Mouse (Mus musculus) erythroblast, adult 5-6 weeks (primary cell): ENCODE data around the gene Chd3. TPM values are rescaled to one million over a fixed set of nuclear protein-coding genes. Genes with fewer than 3 reads are reported as not detected.

Experiments used
- ATAC-seq: replicated peaks from 2 replicates; pipeline ENCODE4 v1.8.0; 2016; ENCODE audit warnings: moderate number of reproducible peaks, mild to moderate bottlenecking, moderate TSS enrichment, inconsistent platforms; ENCODE audit not compliant: poor library complexity, low FRiP score, severe bottlenecking
- total RNA-seq, 2 experiments: library from RNA; stranded (forward) in 1 of 2; stranded (reverse) in 1 of 2; fragments of 150-400 nt in 1 of 2; fragments of 200-764, 138-1000 nt in 1 of 2; gene quantifications; 2 replicates each; pipeline versions ENCODE4 v1.2.3 to v1.2.4; 2015 to 2017; ENCODE audit warnings: low replicate concordance in 2 of 2

The Chd3 gene
- total RNA-seq, 2 experiments from 2014 or later: 7.9 to 16.8 TPM

- no peak for ATAC-seq
These were observed 38.5 kb upstream of the Chd3 start for GRCm38 (mm10) chr11:69407724-69408004.

DNA sequence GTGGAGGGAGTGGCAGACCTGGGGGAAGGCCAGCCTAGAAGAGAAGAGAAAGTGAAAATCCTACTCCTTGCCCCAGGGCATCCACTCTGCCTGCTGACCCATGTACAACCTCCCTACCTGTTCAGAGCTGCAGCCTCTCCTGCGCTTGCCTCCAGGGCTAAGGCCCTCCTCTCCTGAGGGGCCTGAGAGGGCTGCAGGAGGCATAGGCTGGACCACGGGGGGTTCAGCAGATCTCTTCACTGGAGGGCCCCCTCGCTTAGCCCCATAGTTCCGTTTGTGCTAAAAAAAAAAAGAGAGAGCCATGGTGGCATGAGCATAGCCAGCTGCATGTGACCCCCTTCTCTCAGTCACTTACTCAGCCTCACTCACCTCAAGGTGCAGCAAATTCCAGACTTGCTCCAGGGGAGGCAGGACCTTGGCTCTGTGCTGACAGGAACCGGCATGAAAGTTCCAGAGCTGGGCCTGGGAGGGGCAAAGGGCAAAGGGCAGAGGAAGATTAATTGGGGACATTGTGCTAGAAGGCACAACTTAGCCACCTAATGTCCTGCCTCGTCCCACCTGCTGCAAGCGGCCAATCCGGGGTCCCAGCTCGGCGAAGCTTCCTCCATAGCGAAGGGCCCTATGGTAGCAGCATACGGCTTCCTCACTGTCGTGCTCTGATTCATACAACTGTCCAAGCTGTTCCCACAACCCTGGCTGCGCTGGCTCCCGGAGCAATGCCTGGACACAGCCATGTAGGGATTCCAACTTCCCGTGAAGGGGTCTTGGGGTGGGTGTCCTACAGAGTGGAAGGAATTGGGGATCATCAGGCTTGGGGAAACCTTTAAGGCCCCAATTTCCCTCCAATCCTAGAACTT lies 37.9 kb upstream of the Chd3 start:
- ATAC-seq: no peak

GRCm38 (mm10) chr11:69406282-69406681 lies 37.1 kb upstream of the Chd3 start:
- ATAC-seq: no peak

GRCm38 (mm10) chr11:69405397-69406200 lies 36.4 kb upstream of the Chd3 start:
- ATAC-seq: no peak

DNA sequence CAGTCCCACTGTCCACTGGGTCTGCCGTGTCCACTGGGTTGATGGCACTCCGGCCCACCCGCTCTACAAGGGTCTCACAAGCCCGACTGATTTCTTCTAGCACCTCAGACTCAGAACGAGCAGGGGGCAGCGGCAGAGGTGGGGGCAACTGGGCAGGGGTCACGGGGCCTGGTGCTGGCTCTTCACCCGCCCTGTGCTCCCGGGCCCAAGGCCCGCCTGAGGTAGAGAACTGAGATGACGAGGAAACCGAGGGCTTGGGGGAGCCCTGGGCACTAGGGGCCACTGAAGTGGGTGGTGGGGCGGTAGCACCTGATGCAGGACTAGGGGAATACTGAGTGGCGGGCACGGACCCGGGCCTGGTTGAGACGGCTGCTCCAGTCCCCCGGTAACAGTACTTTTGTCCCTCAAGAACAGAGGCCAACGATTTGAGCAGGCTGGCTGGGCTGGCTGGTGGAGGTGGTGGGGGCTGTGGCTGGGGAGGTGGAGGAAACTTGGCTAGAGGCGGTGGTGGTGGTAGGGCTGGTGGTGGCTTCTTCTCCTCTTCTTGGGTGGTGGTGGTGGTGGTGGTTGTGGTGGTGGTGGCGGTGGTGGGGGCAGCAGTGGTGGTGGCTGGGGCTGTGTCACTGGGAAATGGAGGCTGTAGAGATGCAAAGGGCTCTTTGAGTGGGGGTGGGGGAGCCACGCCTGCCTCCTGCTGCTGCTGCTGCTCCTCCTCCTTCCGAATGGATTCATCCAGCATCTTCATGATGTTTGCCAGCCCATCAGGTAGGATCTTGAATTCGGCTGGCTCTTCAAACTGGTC lies 35.6 kb upstream of the Chd3 start:
- ATAC-seq: no peak

DNA sequence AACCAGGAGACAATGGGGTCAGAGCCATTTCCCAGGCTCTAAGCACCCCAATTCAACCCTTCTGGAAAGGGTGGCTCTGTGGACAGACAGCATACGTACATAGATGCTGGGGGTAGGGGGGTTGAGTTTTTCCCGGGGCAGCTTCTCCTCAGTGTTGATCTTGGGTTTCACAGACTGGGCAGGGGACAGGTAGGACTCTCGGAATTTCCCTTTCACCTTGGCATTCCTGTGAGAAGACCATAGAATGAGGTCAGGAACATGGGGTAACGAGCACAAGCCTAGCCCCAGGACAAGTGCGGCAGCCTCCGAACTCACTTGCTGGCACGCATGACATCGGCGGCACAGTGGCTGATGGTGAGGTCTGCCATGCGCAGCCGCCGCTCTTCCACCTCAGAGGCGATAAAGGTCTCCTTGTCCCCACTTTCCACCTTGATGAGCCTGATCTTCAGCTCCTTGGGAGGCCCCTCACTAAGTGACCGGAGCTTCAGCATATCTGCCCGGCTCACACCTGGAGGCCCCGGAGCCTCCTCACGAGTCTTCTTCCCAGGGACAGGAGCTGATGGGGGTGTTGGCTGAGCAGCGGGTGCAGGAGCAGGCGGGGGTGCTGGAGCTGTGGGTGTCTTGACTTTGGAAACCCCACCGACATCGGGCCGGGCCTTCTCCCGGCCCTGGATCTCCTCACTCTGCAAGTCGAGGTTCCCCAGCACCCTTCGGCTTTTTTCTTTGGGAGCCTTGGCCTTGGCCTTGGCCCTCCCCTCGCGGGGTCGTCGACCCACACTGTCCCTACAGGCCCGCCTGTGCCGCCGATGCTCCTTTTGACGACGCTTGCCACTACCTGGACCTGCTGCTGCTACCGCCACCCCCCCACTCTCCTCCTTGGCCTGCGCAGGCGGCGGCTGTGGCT lies 34.7 kb upstream of the Chd3 start:
- no peak for ATAC-seq

DNA sequence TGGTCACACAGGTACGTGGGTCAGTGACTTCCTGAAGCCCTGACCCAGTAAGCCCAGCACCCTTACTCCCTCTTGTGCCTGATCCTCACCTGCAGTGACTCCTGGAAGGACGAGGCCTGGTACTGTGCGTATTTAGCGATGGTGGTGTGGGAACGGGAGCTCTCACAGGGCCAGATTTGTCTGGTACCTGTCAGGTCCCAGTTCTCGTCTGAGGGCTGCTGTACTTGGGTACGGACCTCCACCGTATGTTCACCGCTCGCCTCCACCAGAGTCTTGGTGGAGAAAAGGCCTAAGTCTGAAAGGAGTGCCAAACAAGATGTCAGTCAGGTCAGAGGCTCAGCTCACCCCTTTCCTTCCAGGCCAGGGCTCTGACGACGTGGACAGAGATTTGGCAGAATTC lies 32.8 kb upstream of the Chd3 start:
- ATAC-seq: no peak

GRCm38 (mm10) chr11:69401210-69401637 lies 32.0 kb upstream of the Chd3 start:
- peak; percentile 84 for ATAC-seq

DNA sequence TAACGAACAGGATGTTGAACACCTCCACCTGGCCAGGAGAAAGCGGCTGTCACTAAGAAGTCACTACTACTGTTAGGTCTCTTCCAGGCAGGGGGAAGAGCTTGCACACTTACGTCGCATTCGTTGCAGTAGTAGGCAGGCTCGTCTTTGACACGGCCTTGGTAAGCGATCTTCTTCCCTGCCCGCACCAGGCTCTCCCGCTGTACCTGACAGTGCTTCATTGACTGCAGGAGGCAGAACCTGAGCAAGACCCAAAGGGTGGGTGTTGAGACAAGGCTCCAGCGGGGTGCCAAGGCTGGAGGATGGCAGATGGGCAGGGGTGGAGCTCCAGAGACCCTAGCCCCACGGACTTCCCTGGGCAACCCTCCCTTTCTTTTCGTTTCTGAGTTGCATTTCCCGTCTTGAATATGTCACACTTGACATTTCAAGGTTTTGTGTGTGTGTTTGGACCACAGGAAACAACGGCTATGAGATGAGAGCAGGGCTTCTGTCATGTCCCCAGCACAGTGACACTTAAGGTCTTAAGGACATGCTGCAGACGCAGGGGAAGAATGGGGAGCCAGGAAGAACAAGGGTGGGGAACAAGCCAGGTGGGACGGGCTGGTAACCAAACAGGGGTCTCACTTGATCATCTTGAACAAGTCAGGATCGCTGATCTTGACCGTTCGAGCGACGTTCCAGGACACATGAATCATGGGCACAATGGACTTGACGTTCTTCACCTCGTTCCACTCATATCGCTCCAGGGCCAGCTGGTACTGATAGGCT lies 31.1 kb upstream of the Chd3 start:
- no peak for ATAC-seq

DNA sequence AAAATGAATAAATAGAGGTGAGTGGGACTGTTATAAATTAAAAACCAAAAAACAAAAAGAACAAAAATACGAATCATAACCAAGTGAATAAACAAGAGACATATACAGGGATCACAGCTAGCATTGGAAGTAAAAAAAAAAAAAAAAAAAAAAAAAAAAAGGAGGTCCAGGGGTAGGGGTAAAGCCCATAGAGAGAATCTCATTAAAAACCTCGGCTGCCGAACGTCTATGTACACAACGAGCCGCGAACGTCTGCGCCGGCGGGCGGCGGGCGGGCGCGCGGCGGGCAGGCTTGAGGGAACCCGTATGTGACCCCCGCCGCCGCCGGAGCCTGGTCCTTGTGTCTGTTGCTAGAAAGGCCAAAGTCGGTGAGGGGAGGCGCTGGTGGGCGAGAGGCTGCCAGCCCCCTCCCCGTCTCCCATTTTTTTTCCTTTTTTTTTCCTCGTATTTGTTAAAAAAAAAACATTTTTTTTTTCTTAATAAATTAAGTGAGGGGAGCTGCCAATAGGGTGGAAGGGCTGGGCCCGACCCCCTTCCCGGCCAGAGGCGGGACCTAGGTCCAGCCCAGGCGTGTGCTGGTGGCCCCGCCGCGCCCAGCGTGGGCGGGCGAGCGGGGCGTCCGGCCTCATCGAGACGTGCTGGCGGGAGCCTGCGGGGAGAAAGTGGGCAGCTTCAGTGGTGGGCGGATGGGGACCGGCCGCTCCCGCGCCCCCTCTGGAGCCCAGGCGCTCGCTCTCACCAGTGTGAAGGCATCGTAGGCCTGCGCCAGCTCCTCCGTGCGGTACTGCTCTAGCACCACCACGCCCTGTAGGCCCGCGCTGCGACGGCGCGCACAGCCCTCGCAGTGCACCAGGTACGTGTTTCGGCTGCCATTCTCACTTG lies 30.2 kb upstream of the Chd3 start:
- ATAC-seq: no peak

DNA sequence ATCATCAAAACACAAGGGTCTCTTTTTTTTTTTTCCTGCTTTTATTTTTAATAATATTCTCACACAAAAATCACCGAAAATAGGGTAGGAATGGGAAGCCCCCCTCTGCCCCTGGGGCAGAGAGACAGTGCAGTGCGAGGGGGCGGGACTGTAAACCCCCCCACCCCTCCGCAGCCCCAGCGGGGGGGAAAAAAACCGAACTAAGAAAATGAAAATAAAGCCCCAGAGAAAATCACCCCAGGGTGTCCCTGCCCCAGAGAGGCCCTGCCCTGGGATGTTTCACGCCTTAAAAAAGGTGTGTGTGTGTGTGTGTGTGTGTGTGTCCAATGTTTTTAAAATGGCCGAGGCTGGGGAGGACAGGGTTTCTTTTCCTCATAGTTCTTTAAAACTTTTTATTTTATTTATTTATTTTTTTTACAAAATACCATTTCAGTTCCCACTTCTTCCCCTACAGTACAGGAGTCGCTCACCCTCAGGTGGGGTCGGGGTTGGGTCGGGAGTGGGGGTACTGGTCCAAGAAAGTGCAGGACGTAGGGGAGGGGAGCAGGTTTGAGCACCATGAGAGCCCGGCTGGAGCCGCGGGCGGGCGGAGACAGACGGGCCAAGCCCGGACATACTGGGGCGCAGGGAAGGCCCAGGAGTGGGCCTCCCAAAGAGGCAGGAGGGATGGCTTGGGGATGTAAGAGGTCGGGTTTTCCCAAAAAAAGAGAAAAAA lies 29.4 kb upstream of the Chd3 start:
- no peak for ATAC-seq

GRCm38 (mm10) chr11:69398059-69398458 lies 28.9 kb upstream of the Chd3 start, which contains the start of gene Tmem88:
TSS of gene Tmem88 (minus strand) at chr11:69398234.
- no peak for ATAC-seq

DNA sequence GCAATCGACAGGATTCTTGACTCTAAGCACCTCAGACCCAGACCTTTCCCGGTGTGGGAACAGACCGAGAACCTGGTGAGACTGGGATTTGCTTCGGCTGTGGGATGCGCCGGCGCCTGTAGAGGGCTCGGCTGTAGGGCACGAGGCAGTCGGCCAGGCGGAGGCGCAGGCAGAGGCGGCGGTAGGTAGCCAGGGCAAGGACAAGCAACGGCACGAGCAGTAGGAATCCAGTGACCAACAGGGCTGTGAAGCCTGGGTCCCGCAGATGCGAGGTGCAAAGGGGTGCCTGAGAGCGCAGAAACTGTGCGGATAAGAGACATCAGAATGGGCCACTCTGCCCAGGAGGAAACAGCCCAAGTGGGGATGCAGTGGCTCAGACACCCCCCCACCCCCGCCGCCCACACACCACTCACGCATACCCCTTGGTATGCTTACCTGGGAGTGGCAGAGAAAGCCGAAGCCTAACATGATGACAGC lies 28.4 kb upstream of the Chd3 start:
- no peak for ATAC-seq

GRCm38 (mm10) chr11:69396772-69397171 lies 27.6 kb upstream of the Chd3 start:
- no peak for ATAC-seq

- ATAC-seq: peak; percentile 87
These were observed 26.6 kb upstream of the Chd3 start for GRCm38 (mm10) chr11:69395634-69396373.

- ATAC-seq: peak; percentile 80
These were observed 26.0 kb upstream of the Chd3 start, which contains the start of the genes Naa38 and Cyb5d1 for GRCm38 (mm10) chr11:69395235-69395633. TSS of gene Naa38 (plus strand) at chr11:69395487. TSS of gene Cyb5d1 (minus strand) at chr11:69395631.
